Mouse (Mus musculus): ENCODE measurements around the gene Sspn.

Gene Sspn

GRCm38 (mm10) chr6:145934001-145934696 is 2.7 kb downstream of the Sspn start:
- CTCF ChIA-PET, result interaction anchor here (0.5 kb wide), 1 partner anchor 59 kb away, joined by 4 read pairs; no protein-coding TSS in a partner anchor

GRCm38 (mm10) chr6:145934697-145935240 is 3.3 kb downstream of the Sspn start:
- CTCF ChIA-PET, result interaction anchor here (0.6 kb wide), 1 partner anchor 375 kb away, joined by 3 read pairs; no protein-coding TSS in a partner anchor

DNA sequence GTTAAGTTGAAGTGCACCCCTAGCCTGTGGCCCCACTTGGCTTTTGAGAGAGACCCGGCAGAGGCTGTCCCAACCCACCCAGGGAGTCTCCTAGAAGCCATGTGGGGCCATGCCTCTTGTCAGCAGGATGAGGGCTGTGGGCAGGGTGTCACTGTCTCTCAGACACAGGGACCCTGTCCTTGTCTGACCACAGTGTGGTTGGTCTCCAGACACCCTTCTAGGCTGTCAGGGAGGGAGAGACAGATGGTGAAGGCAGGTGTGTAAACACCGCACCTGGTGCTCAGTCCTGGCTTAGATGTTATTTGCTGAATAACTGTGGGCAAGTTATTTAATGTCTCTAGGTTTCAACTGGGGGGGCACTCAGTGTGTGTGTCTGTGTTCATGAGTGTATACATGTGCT is 4.5 kb downstream of the Sspn start:
- CTCF ChIA-PET, result no interaction called here

GRCm38 (mm10) chr6:145936511-145936910 is 5.1 kb downstream of the Sspn start:
- CTCF ChIA-PET, result no interaction called here

- CTCF ChIA-PET, result interaction anchor here (0.6 kb wide), 1 partner anchor 313 kb away, joined by 5 read pairs; no protein-coding TSS in a partner anchor
Observed at GRCm38 (mm10) chr6:145940852-145941251, 9.4 kb downstream of the Sspn start.

- CTCF ChIA-PET, result no interaction called here
Observed at GRCm38 (mm10) chr6:145942263-145942966, 11.0 kb downstream of the Sspn start.

- CTCF ChIA-PET, result no interaction called here
Observed at GRCm38 (mm10) chr6:145943414-145943813, 12.0 kb downstream of the Sspn start.

- CTCF ChIA-PET, result interaction anchor here (0.6 kb wide), 1 partner anchor 124 kb away, joined by 5 read pairs; no protein-coding TSS in a partner anchor
Observed at GRCm38 (mm10) chr6:145945700-145946344, 14.4 kb downstream of the Sspn start.

DNA sequence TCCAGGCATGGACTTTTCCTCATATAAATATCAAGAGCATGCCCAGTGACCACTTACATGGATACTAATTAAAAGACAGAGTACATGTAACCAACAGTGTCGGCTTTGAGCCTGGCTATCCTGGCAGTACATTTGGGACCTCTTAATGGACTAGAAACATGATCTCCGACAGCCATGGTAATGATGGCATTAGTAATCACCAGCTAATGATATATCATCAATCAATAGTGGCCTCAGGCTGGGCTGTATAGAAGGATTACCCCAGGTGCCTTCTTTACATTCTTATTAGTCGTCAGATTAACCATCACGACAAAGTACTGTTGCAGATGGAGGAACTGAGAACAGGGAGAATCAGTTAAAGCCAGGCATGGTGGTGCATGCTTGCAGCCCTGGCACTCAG is 17.6 kb downstream of the Sspn start:
- CTCF ChIA-PET, result interaction anchor here (0.5 kb wide), 1 partner anchor 135 kb away, joined by 4 read pairs; no protein-coding TSS in a partner anchor

GRCm38 (mm10) chr6:145950626-145951025 is 19.2 kb downstream of the Sspn start:
- CTCF ChIA-PET, result no interaction called here

- CTCF ChIA-PET, result no interaction called here
Observed at GRCm38 (mm10) chr6:145952594-145952993, 21.2 kb downstream of the Sspn start.

GRCm38 (mm10) chr6:145953121-145953896 is 21.9 kb downstream of the Sspn start:
- CTCF ChIA-PET, result no interaction called here

DNA sequence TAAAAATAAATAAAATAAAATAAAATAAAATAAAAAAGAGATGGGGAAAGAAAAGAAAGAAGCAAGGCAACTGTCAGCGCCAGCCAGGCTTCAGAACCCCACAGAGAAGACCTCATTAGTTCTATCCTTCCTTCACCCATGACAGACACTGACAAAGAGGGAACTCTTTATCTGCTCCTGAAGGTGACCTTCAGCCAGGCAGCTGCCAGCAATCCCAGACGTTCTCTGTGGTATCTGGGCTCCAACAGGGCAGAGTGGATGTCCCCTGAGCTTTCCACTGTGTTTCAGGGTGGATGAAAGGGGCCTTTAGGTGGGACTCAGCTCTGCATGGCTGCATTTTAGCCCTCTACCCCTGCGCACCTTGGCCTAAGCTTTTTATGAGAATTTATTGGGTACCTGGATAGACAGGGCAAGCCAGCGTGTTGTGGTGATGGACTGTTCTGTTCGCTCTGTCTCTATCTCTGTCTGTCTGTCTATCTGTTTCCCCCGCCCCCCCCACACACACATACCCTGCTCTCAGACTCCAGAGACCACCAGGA is 26.1 kb downstream of the Sspn start:
- CTCF ChIA-PET, result no interaction called here

DNA sequence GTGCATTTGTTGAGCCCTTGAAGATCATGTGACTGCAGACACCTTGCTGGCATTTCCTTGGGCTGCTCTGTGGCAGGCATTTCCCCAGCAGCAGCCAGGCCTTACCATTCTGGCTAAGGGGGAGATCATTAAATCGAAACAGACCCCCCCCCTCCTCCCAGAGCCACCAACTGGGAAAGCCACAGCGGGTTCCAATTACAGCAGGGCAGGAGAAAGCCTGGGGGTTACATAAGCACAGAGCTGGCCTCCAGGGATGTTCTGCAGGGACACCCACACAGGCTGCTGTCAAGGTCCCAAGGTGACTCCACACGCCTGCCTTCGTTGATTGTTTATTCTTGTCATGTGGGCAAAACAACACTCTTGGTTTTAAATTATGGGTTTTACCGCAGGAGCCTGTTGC is 26.6 kb downstream of the Sspn start:
- CTCF ChIA-PET, result no interaction called here

DNA sequence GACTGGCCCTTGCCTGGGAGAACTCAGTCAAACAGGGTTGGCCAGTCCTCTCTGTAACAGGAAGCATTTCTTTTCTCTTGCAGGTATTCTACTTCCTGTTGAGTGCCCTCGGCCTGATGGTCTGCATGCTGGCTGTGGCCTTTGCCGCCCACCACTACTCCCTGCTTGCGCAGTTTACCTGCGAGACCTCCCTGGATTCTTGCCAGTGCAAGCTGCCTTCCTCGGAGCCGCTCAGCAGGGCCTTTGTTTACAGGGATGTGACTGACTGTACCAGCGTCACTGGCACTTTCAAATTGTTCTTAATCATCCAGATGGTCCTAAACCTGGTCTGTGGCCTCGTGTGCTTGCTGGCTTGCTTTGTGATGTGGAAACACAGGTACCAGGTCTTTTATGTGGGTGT is 29.6 kb downstream of the Sspn start:
- CTCF ChIA-PET, result no interaction called here

- CTCF ChIA-PET, result no interaction called here
Observed at GRCm38 (mm10) chr6:145963966-145964365, 32.5 kb downstream of the Sspn start.

GRCm38 (mm10) chr6:145967693-145968092 is 36.3 kb downstream of the Sspn start:
- CTCF ChIA-PET, result no interaction called here

GRCm38 (mm10) chr6:145968301-145968818 is 36.9 kb downstream of the Sspn start:
- CTCF ChIA-PET, result no interaction called here

- CTCF ChIA-PET, result interaction anchor here (0.6 kb wide), 1 partner anchor 26 kb away, joined by 3 read pairs; no protein-coding TSS in a partner anchor
Observed at GRCm38 (mm10) chr6:145968821-145969220, 37.4 kb downstream of the Sspn start.

- CTCF ChIA-PET, result interaction anchor here (0.5 to 0.6 kb wide), 2 partner anchors 25 to 308 kb away, joined by 3 read pairs; no protein-coding TSS in a partner anchor
Observed at GRCm38 (mm10) chr6:145969572-145969971, 38.1 kb downstream of the Sspn start.

DNA sequence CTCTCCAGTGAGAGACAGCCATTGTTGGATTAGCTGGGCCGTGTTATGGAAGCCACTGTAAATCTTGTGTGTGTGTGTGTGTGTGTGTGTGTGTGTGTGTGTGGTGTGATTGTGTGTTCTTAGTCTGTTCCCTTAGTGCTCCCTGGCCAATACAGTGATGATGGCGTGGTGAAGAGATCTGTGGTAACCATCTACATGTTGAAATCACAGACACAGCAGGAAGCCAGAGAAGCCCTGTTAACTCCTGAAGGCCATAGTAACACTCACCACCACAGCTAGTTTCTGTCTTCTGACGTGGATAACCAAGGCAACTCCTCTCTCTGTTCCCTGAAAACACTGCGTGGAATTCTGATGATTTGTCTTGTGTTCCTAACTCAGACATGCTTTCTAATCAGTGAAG is 40.7 kb downstream of the Sspn start:
- CTCF ChIA-PET, result no interaction called here
